Mouse (Mus musculus) liver, embryonic 14.5 days (tissue): Measurements from ENCODE around the gene Hif3a. TPM values are rescaled to one million over a fixed set of nuclear protein-coding genes. Genes with fewer than 3 reads are reported as not detected.
A peak's percentile ranks its signal among the peaks of the same experiment; 100 is the strongest.

Source experiments
- ATAC-seq: fragments of 200-750 bp; cut with Nextera tagmentation; 2 replicates; pipeline ENCODE4 v1.8.0; 2017; ENCODE audit warnings: moderate number of reproducible peaks, mild to moderate bottlenecking, moderate library complexity; ENCODE audit not compliant: insufficient read depth
- DNase-seq, 3 experiments: peaks; one replicate each; pipeline ENCODE4 v3.0.0-alpha.2; 2012 to 2013; ENCODE audit warnings: low read depth in 3 of 3, low spot score in 3 of 3
- H3K27ac ChIP-seq: fragments of 300-500 bp; sonication (generic); 2 replicates; pipeline ENCODE4 v1.5.1; 2014; ENCODE audit warnings: moderate library complexity, mild to moderate bottlenecking, control low read depth, inconsistent platforms
- H3K27me3 ChIP-seq: fragments of 300-500 bp; sonication (generic); 2 replicates; pipeline ENCODE4 v1.6.1; 2014; ENCODE audit warnings: mild to moderate bottlenecking, low read length, moderate library complexity; ENCODE audit not compliant: control insufficient read depth, insufficient read depth
- H3K36me3 ChIP-seq: fragments of 300-500 bp; sonication (generic); replicated peaks from 2 replicates; pipeline ENCODE4 v1.6.1; 2014; ENCODE audit warnings: low read depth; ENCODE audit not compliant: control insufficient read depth, insufficient read depth
- H3K4me1 ChIP-seq, 2 experiments: fragments of 200-500 bp in 1 of 2; fragments of 300-500 bp in 1 of 2; sonication (generic) in 1 of 2; replicated peaks; 2 replicates each; pipeline ENCODE4 v1.6.1; 2012 to 2014; ENCODE audit warnings: antibody characterized with exemption in 1 of 2, inconsistent platforms in 1 of 2, low read length in 1 of 2; ENCODE audit not compliant: control insufficient read depth in 2 of 2, insufficient read depth in 2 of 2
- H3K4me2 ChIP-seq: fragments of 300-500 bp; sonication (generic); 2 replicates; pipeline ENCODE4 v1.6.1; 2014; ENCODE audit warnings: low read depth, mild to moderate bottlenecking, control low read depth, moderate library complexity
- H3K4me3 ChIP-seq, 2 experiments: fragments of 200-500 bp in 1 of 2; fragments of 300-500 bp in 1 of 2; sonication (generic) in 1 of 2; 2 replicates each; pipeline ENCODE4 v1.5.1; 2012 to 2014; ENCODE audit warnings: low read depth in 2 of 2, low read length in 2 of 2, mild to moderate bottlenecking in 2 of 2, control low read depth in 1 of 2, inconsistent platforms in 1 of 2, moderate library complexity in 1 of 2; ENCODE audit not compliant: insufficient read depth in 1 of 2
- H3K9ac ChIP-seq: fragments of 300-500 bp; sonication (generic); replicated peaks from 2 replicates; pipeline ENCODE4 v1.6.1; 2014; ENCODE audit warnings: mild to moderate bottlenecking, control low read depth, moderate library complexity
- H3K9me3 ChIP-seq: fragments of 300-500 bp; sonication (generic); 2 replicates; pipeline ENCODE4 v1.6.1; 2016; ENCODE audit warnings: low read length, mixed read lengths; ENCODE audit not compliant: control insufficient read depth
- CTCF ChIP-seq: IDR thresholded peaks from 2 replicates; pipeline ENCODE4 v1.5.1; 2016; ENCODE audit warnings: antibody characterized with exemption, low read depth, control low read depth
- EP300 ChIP-seq: IDR thresholded peaks from 2 replicates; pipeline ENCODE4 v1.6.1; 2016; ENCODE audit warnings: antibody characterized with exemption, low read depth
- WGBS: fragments of 180-500 bp; shearing (Covaris S2); extraction: QIAGEN DNeasy Blood & Tissue Kit; methylation state at CpG from one replicate; pipeline ENCODE4 v1.1.7; 2014; ENCODE audit not compliant: insufficient replicate concordance; 5-methylcytosine and 5-hydroxymethylcytosine counted together
- polyA plus RNA-seq, 2 experiments: library from polyadenylated mRNA; depleted of rRNA in 1 of 2; stranded (reverse) in 1 of 2; unstranded in 1 of 2; fragments of >200 nt; fragmentation: Nextera tagmentation in 1 of 2; extraction: Ambion mirVana in 1 of 2; gene quantifications; 2 replicates each; pipeline versions ENCODE4 v1.2.1 to v1.2.3; 2012 to 2014

Hif3a gene
- polyA plus RNA-seq, 2 experiments: 9.8 to 22.8 TPM

GRCm38 (mm10) chr7:16999233-16999632, 63.0 kb downstream of the Hif3a start:
- Histone ChIP-seq H3K27me3 (peaks cover 1% of the 10 kb centered on the region; the same call in 1 of the 2 replicates), H3K36me3 (no peaks in the 10 kb centered on the region), H3K4me3 (no peak overlapping the region), H3K9me3 (no peaks in the 10 kb centered on the region), H3K27ac (no peak overlapping the region; the same call in 1 of the 2 replicates), H3K4me1 (peaks cover 5 to 16% of the 10 kb centered on the region in 2 experiments), H3K9ac (0 out of 2 replicates have a peak overlapping the region, but pooled peaks have one; percentile 4), H3K4me2 (peak overlapping the region; percentile 50)
- DNase-seq (peak; percentile 57 to 69 (median 61)), ATAC-seq (peak; percentile 65)
- 25% methylated on average over 4 of the region's 4 CpGs for WGBS
- no peak for TF ChIP-seq CTCF
- TF ChIP-seq EP300: peak; percentile 74

GRCm38 (mm10) chr7:16995345-16995744, 66.9 kb downstream of the Hif3a start:
- Histone ChIP-seq H3K4me2 (peak overlapping the region; percentile 66), H3K27me3 (peaks cover 2% of the 10 kb centered on the region; the same call in 1 of the 2 replicates), H3K9ac (no peak overlapping the region), H3K36me3 (no peaks in the 10 kb centered on the region), H3K27ac (no peak overlapping the region), H3K9me3 (no peaks in the 10 kb centered on the region), H3K4me3 (no peak overlapping the region), H3K4me1 (peaks cover 5 to 29% of the 10 kb centered on the region in 2 experiments)
- no peak for DNase-seq
- WGBS: 88% methylated on average over 4 of the region's 4 CpGs
- ATAC-seq: no peak
- TF ChIP-seq CTCF (no peak), EP300 (no peak)

GRCm38 (mm10) chr7:16994400-16994799, 67.8 kb downstream of the Hif3a start:
- H3K4me1 ChIP-seq: peaks cover 3 to 30% of the 10 kb centered on the region in 2 experiments
- H3K27me3 ChIP-seq: peaks cover 2% of the 10 kb centered on the region; the same call in 1 of the 2 replicates
- H3K9me3 ChIP-seq: no peaks in the 10 kb centered on the region
- TF ChIP-seq CTCF (no peak), EP300 (no peak)
- no peak for ATAC-seq
- no peak for DNase-seq
- peak overlapping the region; percentile 66 for H3K4me2 ChIP-seq
- peak overlapping the region; percentile 55 to 70 for H3K4me3 ChIP-seq
- no peaks in the 10 kb centered on the region for H3K36me3 ChIP-seq
- no peak overlapping the region for H3K27ac ChIP-seq
- H3K9ac ChIP-seq: peak overlapping the region; percentile 35
- WGBS: 8% methylated on average over 20 of the region's 20 CpGs

GRCm38 (mm10) chr7:16993651-16994399, 68.4 kb downstream of the Hif3a start:
- Histone ChIP-seq H3K4me1 (peaks cover 0 to 25% of the 10 kb centered on the region in 2 experiments; a peak in 3 of 4 replicates), H3K4me3 (peak overlapping the region; percentile 55 to 70), H3K27me3 (peaks cover 2% of the 10 kb centered on the region; the same call in 1 of the 2 replicates), H3K9ac (peak overlapping the region; percentile 35), H3K27ac (no peak overlapping the region), H3K36me3 (no peaks in the 10 kb centered on the region), H3K4me2 (peak overlapping the region; percentile 66), H3K9me3 (no peaks in the 10 kb centered on the region)
- TF ChIP-seq EP300 (no peak), CTCF (no peak)
- WGBS: 1% methylated on average over 27 of the region's 27 CpGs
- peak in 2 of 3 experiments; percentile 41 to 45 for DNase-seq
- peak; percentile 72 for ATAC-seq

GRCm38 (mm10) chr7:16992451-16992807, 69.8 kb downstream of the Hif3a start, which contains the start of gene Ccdc8:
TSS of gene Ccdc8 (plus strand) at chr7:16992708.
- Histone ChIP-seq H3K4me2 (peak within 1 kb of the TSS; percentile 66), H3K4me3 (peak within 1 kb of the TSS; percentile 55 to 70; a peak in 2 of 4 replicates), H3K27me3 (peaks cover 2% of the 10 kb centered on the region; the same call in 1 of the 2 replicates), H3K9ac (no peak within 1 kb of the TSS; the same call in 1 of the 2 replicates), H3K36me3 (no peaks in the 10 kb centered on the region), H3K27ac (no peak within 1 kb of the TSS), H3K9me3 (no peaks in the 10 kb centered on the region), H3K4me1 (peaks cover 0 to 22% of the 10 kb centered on the region in 2 experiments; a peak in 3 of 4 replicates)
- DNase-seq (no peak), ATAC-seq (no peak)
- no peak for TF ChIP-seq EP300
- no peak for TF ChIP-seq CTCF
- 80% methylated on average over 5 of the region's 5 CpGs for WGBS
